Mouse (Mus musculus) MEL (cell line): ENCODE results near the gene Srsf10.

Source experiments
- CTCF ChIP-seq, 3 experiments: IDR thresholded peaks in 2 of 3; conservative IDR thresholded peaks in 1 of 3; 2 replicates each; pipeline ENCODE4 v1.5.1; 2011 to 2012; ENCODE audit warnings: low read length in 3 of 3, low read depth in 2 of 3, mild to moderate bottlenecking in 2 of 3, improper control_type of control experiment in 1 of 3, inconsistent platforms in 1 of 3, mixed read lengths in 1 of 3, moderate library complexity in 1 of 3; ENCODE audit not compliant: control insufficient read depth in 1 of 3, insufficient read depth in 1 of 3, poor library complexity in 1 of 3, severe bottlenecking in 1 of 3
- POLR2AphosphoS2 ChIP-seq: IDR thresholded peaks from 2 replicates; pipeline ENCODE4 v1.6.1; 2011; ENCODE audit warnings: low read length, improper control_type of control experiment
- ZKSCAN1 ChIP-seq: IDR thresholded peaks from 2 replicates; pipeline ENCODE4 v1.6.1; 2012; ENCODE audit warnings: low read depth, mild to moderate bottlenecking, inconsistent platforms, low read length, improper control_type of control experiment, moderate library complexity

DNA sequence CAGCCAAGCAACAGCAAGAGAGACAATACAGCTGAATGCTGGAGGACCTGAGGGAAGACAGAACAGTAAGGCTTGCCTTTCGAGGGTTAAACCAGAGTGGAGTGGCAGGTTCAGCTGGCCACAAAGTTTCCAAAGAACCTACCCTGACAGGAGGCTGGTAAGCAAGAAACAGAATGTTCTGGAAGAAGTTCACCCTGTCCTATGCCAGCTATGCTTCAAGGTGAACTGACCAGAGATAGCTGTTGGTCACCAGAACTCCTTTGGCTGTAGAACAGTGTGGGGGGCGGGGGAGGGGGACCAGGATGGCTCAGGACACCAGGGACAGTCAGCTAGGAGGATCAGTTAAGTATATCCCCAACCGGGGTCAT, 16.6 kb upstream of the Srsf10 start:
- TF ChIP-seq POLR2AphosphoS2, result no peak
- no peak for TF ChIP-seq CTCF (IDR thresholded peaks at IDR 0.05 in 2 of 3, conservative IDR thresholded peaks at IDR 0.05 in 1 of 3; ENCODE audit: control insufficient read depth in 1 of 3, insufficient read depth in 1 of 3, low read depth in 2 of 3, low read length in 3 of 3, poor library complexity in 1 of 3, severe bottlenecking in 1 of 3)
- no peak for TF ChIP-seq ZKSCAN1
